Mouse (Mus musculus) spleen, embryonic (tissue): ENCODE results near the gene Selenok.

ENCODE experiments used
- CTCF ChIA-PET: fragments of 350-600 bp; sonication (Branson Sonifier 250); formaldehyde crosslinking; loops from one replicate; lab custom pipeline; 2022; lab: Charles Lee

Gene Selenok

DNA sequence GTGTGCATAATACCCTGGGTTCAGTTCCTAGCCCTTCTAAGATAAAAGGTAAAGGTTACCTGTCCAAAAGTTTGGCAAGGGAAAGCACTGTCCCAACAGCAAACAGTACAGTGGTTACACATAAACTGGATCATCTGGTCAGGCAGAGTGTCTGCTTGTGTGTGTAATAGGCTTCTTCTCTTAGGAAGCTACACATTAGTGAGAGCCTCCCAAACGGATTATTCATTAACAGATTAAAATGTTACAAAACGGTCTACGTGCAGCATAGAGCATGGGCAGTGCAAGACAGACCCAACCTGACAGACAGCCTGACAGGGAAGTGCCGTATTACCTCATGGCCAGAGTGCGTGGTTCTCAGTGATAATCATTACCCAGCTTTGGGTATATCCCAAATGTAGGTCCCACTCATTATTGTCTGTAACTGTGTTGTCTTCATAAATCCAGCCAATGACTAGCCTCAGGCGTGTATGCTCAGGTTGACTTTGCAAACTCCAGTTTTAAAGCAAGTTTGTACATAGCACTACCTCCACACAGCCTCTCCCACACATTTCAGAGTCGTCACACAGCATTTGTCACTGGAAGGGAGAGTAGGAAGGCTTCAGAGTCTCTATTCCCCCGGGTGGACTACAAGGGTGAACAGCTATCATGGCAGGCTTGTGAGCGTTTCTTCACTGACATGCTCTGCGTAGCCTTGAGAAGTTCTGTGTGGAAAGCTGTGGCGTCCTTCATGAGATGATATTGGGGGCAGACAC lies 28.1 kb downstream of the Selenok start:
- CTCF ChIA-PET: interaction anchor here (0.6 kb wide), 1 partner anchor 502 kb away, joined by 4 read pairs; no protein-coding TSS in a partner anchor

DNA sequence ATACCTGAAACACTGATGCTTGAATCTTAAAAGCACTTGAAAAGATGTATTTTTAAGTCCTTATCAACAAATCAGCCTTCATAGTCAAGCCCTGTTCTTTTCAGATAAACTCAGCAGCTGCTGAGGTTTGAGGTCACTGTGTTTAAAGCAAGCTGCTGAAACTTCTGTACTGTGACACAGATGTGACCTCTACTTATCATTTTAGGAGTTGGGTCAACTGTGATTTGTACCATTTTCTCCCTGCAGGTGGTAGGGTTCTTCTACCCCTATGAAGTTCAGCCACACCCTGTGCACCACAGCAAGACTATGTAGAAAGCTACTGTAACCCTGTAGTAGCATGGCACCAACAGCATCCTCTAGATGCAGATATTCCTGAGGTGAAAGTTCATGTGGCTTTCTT lies 29.2 kb downstream of the Selenok start:
- CTCF ChIA-PET: no interaction called here

- CTCF ChIA-PET: no interaction called here
Observed at GRCm38 (mm10) chr14:29998747-29999474, 30.8 kb downstream of the Selenok start.

- CTCF ChIA-PET: no interaction called here
Observed at GRCm38 (mm10) chr14:29999475-29999811, 31.3 kb downstream of the Selenok start.

DNA sequence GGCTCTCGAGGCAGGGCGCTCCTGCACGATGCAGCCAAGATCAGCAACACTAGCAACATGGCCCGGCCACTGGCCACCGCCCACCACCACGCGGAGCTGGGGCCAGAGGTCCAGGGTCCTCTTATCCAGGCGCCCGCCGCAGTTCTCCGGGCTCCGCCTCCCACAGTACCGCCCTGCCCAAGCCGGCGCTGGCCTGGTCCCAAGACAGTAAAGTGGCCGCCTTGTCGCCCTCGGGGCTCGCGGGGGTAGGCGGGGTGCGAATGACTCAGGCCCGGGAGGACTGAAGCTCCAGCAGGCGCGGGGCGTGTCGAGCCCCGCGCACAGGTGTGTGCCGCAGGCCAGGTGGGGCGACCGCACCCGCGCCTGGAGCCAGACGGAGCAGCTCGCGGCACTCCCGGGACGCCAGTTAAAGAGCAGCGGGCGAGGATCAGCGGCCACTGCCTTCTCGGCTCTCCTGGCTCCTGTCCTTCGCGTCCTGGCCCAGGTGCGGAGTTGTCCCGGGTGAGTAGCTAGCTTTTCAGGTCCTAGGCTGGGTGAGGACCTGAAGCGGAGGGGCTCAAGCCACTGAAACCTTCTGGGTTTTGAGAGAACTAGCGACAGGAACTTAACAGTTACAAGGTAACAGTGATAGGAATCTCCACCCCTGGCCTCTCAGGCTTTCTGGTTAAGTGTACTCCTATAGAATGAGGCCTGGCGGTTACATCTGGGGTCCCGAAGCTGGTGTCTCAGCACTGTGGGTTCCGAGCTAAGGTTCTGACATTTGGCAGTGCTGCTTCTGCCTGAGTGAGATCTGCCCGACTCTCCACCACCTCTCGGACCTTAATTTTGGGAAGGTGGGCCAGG lies 40.8 kb downstream of the Selenok start, which contains the start of the genes Il17rb and Chdh:
Il17rb (minus strand) TSS at position 164 of the 843 bp plus-strand sequence.
Chdh (plus strand) TSS at position 291 of the 843 bp plus-strand sequence.
- CTCF ChIA-PET: no interaction called here

DNA sequence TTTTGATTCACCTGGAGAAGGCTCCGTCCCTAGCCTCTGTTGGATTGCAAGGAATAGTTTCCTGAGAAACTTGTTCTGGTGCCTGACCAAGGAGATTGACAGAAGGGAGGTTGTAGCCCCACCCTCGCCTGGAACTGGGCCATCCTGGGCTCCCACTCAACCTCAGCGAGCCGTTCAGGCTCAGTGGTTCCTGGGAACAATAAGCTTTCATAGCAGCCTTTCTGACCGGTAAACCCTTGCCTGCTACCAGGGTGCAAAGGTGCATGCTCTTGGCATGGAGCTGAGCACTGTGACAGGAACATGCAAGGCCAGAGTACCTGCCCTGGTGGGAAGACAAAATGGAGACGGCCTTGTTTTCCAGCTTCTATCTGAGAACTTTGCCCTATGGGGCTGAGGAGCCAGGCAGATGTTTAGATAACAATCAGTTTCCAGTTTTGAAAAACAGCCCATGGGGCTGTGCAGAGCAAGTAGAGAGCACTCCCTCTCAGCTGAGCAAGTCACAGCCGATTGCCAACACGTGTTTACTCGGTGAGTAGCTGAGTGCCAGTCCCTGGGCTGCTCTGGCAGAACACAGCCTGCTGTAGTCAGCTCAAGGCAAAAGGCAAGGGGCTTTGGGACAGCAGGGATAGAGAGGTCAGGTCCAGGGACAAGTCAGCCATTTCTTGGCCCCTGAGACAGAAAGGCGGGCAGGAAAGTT lies 41.9 kb downstream of the Selenok start:
- CTCF ChIA-PET: no interaction called here

GRCm38 (mm10) chr14:30011886-30012560 lies 43.9 kb downstream of the Selenok start:
- CTCF ChIA-PET: no interaction called here

GRCm38 (mm10) chr14:30014487-30014886 lies 46.4 kb downstream of the Selenok start:
- CTCF ChIA-PET: no interaction called here

DNA sequence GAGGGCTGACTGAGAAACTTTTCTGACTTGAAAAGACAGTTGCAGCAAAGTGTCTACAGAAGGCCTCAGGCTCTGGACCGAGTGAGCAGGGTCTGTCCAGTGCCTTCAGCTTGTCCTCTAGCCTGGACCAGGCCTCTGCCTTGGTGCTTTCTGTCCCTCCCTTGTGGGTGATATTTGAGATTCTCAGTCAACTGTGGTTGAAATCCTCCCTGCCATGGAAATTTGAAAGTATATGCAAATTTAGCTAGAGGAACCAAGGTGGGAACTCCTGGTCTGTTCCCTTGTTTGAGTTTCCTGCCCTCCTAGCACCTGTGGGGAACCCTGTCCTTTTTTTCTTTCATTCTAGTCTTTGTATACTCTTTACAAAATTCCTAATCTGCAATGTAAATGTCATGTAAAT lies 46.9 kb downstream of the Selenok start:
- CTCF ChIA-PET: interaction anchor here (0.7 kb wide), 1 partner anchor 19 kb away, joined by 7 read pairs; no protein-coding TSS in a partner anchor

DNA sequence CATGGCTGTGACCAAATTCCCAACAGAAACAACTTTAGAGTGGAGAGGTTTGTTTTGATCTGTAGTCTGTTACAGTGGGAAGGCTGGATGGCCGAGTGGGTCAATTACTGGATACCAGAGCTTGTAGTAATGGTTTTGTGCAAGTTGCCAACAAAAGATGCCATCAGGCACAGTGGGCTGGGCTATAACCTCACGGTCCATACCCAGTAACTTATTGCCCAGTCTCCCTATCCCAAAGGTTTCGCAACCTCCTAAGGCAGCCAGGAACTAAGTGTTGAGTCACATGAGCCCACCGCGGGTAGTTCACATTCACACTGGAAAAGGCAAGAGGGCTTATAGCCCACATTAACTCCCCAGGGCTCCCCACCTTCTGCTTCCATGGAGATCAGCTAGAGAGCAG lies 48.6 kb downstream of the Selenok start:
- CTCF ChIA-PET: no interaction called here

GRCm38 (mm10) chr14:30017794-30018462 lies 49.8 kb downstream of the Selenok start:
- CTCF ChIA-PET: no interaction called here

DNA sequence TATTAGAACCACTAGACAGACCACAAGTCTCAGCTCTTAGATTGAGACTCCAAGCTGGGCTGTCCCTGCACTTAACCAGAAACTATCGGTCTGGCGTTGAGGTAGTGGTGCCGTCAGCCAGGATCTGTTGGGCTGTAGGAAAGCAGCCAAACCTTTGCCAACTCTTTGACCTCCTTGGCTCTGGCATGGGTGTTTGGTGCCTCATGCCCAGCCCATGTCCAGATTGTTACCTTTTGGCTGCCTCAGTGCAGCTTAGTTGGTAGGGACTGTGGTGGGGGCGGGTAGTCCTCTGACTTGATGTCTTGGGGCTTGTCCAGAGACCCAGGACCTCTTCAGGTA lies 50.3 kb downstream of the Selenok start:
- CTCF ChIA-PET: no interaction called here

DNA sequence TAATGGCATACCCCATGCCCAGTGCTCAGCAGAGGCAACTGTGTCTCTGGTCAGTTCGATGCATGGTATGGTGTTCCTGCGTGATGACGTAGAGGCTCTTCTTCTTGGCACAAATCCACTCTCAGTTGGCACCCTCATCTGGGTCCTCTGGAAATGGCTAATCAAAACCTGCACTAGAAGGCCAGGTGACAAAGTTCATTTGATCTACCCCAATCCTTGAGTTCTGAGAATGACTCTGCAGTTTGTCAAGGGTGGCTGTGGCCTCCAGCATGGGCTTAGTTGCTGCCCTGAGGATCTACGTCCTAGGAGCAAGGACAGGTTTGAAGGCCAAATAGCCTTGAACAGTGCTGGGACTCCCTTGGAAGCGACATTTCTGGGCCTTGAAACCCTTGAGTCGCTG lies 50.7 kb downstream of the Selenok start:
- CTCF ChIA-PET: no interaction called here

- CTCF ChIA-PET: no interaction called here
Observed at GRCm38 (mm10) chr14:30019375-30019774, 51.3 kb downstream of the Selenok start.

- CTCF ChIA-PET: no interaction called here
Observed at GRCm38 (mm10) chr14:30019792-30020575, 51.9 kb downstream of the Selenok start.

DNA sequence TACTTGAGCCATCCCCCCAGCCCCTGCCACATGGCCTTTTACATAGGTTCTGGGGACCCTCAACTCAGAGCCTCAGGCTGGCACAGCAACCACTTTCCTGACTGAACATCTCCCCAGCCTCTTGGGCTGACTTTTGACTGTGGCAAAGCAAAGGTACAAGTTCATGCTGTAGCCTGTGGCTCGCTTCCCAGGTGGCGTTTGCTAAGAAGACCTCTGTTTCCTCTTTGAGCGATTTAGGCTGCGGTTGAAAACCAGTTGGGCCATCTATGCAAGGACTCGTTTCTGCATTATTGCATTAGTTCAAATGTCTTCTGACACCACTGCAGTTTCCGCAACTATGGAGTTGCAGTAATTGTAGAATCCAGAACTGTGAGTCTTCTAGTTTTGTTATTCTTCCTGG lies 54.4 kb downstream of the Selenok start:
- CTCF ChIA-PET: no interaction called here

GRCm38 (mm10) chr14:30024387-30024786 lies 56.3 kb downstream of the Selenok start:
- CTCF ChIA-PET: no interaction called here
